Mouse (Mus musculus): ENCODE measurements around the gene Dok3. TPM values are rescaled to one million over a fixed set of nuclear protein-coding genes. Genes with fewer than 3 reads are reported as not detected.

The Dok3 gene
- total and polyA plus RNA-seq, 2 experiments from 2014 or later = 0.82 to 4.8 TPM

- Histone ChIP-seq H3K36me3 (ENCODE audit: insufficient read depth) (no peaks in the 10 kb centered on the region), H3K4me2 (ENCODE audit: low read depth) (no peak overlapping the region), H3K9ac (no peak overlapping the region), H3K4me3 (ENCODE audit: low read depth, low read length) (no peak overlapping the region), H3K27ac (ENCODE audit: low read depth, low read length) (no peak overlapping the region), H3K9me3 (ENCODE audit: low read length) (no peaks in the 10 kb centered on the region), H3K4me1 (ENCODE audit: insufficient read depth) (no peaks in the 10 kb centered on the region), H3K27me3 (ENCODE audit: insufficient read depth, low read length) (no peaks in the 10 kb centered on the region)
- ATAC-seq = no peak
- TF ChIP-seq CTCF (IDR thresholded peaks at IDR 0.05; ENCODE audit: low read depth) = no peak
- 75% methylated on average over 4 of the region's 4 CpGs for WGBS
- DNase-seq = no peak
Measured at GRCm38 (mm10) chr13:55519606-55520005, 9.5 kb downstream of the Dok3 start.

DNA sequence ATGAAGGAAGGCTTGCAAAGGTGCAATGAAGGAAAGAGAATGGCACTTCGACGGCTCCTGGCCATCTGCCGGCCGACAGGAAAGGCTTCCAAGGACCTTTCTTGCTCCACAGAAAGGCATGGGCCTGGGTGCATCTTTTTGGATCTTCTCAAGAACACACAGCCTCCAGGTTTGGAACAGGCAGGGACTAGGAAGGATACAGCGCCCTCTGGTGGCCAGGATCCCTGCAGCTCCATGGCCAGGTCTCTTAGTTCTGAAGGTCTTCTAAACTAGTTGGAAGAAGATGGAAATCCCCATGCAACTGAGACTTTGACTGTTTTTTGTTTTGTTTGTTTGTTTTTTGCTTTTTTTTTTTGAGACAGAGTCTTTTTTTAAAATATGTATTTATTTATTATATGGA, 12.1 kb downstream of the Dok3 start:
- WGBS = 2% methylated on average over 5 of the region's 5 CpGs
- Histone ChIP-seq H3K4me3 (ENCODE audit: low read depth, low read length) (no peak overlapping the region), H3K4me1 (ENCODE audit: insufficient read depth) (peaks cover 7% of the 10 kb centered on the region; the same call in 1 of the 2 replicates), H3K27me3 (ENCODE audit: insufficient read depth, low read length) (no peaks in the 10 kb centered on the region), H3K9me3 (ENCODE audit: low read length) (no peaks in the 10 kb centered on the region), H3K9ac (no peak overlapping the region), H3K36me3 (ENCODE audit: insufficient read depth) (no peaks in the 10 kb centered on the region), H3K27ac (ENCODE audit: low read depth, low read length) (no peak overlapping the region), H3K4me2 (ENCODE audit: low read depth) (no peak overlapping the region)
- ATAC-seq = peak; percentile 49; the same call in 1 of the 2 replicates
- peak; percentile 92 for DNase-seq
- peak; percentile 96 for TF ChIP-seq CTCF (IDR thresholded peaks at IDR 0.05; ENCODE audit: low read depth)

- WGBS = 36% methylated on average over 9 of the region's 9 CpGs
- peak overlapping the region; percentile 79; the same call in 1 of the 2 replicates for H3K9ac ChIP-seq
- peak overlapping the region; percentile 91 for H3K4me2 ChIP-seq (ENCODE audit: low read depth)
- H3K36me3 ChIP-seq (ENCODE audit: insufficient read depth) = peaks cover 12% of the 10 kb centered on the region
- DNase-seq = no peak
- no peak for ATAC-seq
- peaks cover 20% of the 10 kb centered on the region; the same call in 1 of the 2 replicates for H3K4me1 ChIP-seq (ENCODE audit: insufficient read depth)
- H3K27me3 ChIP-seq (ENCODE audit: insufficient read depth, low read length) = no peaks in the 10 kb centered on the region
- no peaks in the 10 kb centered on the region for H3K9me3 ChIP-seq (ENCODE audit: low read length)
- no peak for TF ChIP-seq CTCF (IDR thresholded peaks at IDR 0.05; ENCODE audit: low read depth)
- H3K27ac ChIP-seq (ENCODE audit: low read depth, low read length) = 0 out of 2 replicates have a peak overlapping the region, but pooled peaks have one; percentile 35
- H3K4me3 ChIP-seq (ENCODE audit: low read depth, low read length) = peak overlapping the region; percentile 82
Measured at GRCm38 (mm10) chr13:55513828-55514227, 15.3 kb downstream of the Dok3 start.

DNA sequence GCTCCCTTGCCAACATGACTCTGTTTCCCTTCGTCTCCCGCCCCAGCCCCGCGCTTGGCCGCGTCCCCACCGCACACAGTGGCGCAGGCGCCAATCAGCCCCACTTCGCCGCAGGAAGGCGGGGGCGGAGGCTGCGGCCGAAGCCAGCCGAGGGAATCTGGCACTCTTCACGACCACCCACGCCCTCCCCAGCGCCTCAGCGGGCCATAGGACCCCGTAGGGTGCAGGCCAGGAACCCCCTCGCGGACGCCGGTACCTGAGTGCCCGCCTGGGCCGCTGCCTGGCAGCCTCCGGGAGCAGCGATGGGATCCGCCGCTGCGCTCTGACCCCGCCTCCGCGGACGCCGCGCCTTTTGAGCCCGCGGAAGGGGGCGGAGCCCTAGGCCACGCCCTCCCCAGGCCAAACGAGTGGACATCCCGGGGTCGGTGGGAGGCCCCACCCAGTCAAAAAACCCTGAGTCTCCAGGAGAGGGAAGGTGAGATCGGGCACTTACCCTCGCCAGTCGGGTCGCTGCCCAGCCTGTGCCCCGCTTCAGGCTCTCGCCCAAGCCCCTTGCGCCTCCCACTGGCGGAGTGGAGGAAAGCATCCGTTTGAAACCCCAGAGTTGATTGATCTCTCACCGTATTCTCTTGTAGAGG, 15.9 kb downstream of the Dok3 start, which contains the start of gene Pdlim7:
TSS of gene Pdlim7 (minus strand) at position 566 of the 638 bp plus-strand sequence.
- TF ChIP-seq CTCF (IDR thresholded peaks at IDR 0.05; ENCODE audit: low read depth) = peak; percentile 91
- Histone ChIP-seq H3K9ac (peak within 1 kb of the TSS; percentile 79), H3K36me3 (ENCODE audit: insufficient read depth) (peaks cover 17% of the 10 kb centered on the region), H3K4me1 (ENCODE audit: insufficient read depth) (peaks cover 20% of the 10 kb centered on the region; the same call in 1 of the 2 replicates), H3K27me3 (ENCODE audit: insufficient read depth, low read length) (no peaks in the 10 kb centered on the region), H3K4me2 (ENCODE audit: low read depth) (peak within 1 kb of the TSS; percentile 91), H3K9me3 (ENCODE audit: low read length) (no peaks in the 10 kb centered on the region), H3K27ac (ENCODE audit: low read depth, low read length) (peak within 1 kb of the TSS; percentile 80), H3K4me3 (ENCODE audit: low read depth, low read length) (peak within 1 kb of the TSS; percentile 82)
- peak; percentile 89 for DNase-seq
- under 1% methylated on average over 52 of the region's 55 CpGs for WGBS
- peak; percentile 80 for ATAC-seq

- no peaks in the 10 kb centered on the region for H3K27me3 ChIP-seq (ENCODE audit: insufficient read depth, low read length)
- H3K4me2 ChIP-seq (ENCODE audit: low read depth) = peak overlapping the region; percentile 91
- H3K9me3 ChIP-seq (ENCODE audit: low read length) = no peaks in the 10 kb centered on the region
- H3K27ac ChIP-seq (ENCODE audit: low read depth, low read length) = peak overlapping the region; percentile 80; the same call in 1 of the 2 replicates
- DNase-seq (peak; percentile 46), ATAC-seq (peak; percentile 33)
- WGBS = 4% methylated on average over 25 of the region's 25 CpGs
- peaks cover 20% of the 10 kb centered on the region for H3K36me3 ChIP-seq (ENCODE audit: insufficient read depth)
- H3K4me3 ChIP-seq (ENCODE audit: low read depth, low read length) = peak overlapping the region; percentile 82
- no peak for TF ChIP-seq CTCF (IDR thresholded peaks at IDR 0.05; ENCODE audit: low read depth)
- peak overlapping the region; percentile 79 for H3K9ac ChIP-seq
- H3K4me1 ChIP-seq (ENCODE audit: insufficient read depth) = peaks cover 20% of the 10 kb centered on the region; the same call in 1 of the 2 replicates
Measured at GRCm38 (mm10) chr13:55512379-55513031, 16.6 kb downstream of the Dok3 start.

DNA sequence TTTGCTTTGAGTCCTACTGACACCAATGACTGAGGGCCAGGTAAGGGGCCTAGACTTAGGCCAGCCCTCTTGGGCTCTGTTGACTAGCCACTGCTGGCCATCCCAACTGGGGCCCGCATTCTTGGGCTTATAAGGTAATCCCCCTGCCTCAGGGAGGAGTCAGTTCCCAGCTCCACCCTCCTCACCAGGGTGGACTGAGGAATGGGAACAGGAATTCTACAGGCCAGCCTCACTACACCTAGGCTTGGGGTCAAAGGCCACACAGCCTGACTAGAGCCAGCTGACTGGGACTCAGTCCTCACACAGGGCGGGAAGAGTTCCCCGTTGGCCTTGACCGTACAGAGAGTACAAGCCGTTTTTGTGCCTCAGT, 17.6 kb downstream of the Dok3 start:
- Histone ChIP-seq H3K9me3 (ENCODE audit: low read length) (no peaks in the 10 kb centered on the region), H3K27ac (ENCODE audit: low read depth, low read length) (no peak overlapping the region), H3K4me1 (ENCODE audit: insufficient read depth) (peaks cover 20% of the 10 kb centered on the region; the same call in 1 of the 2 replicates), H3K4me2 (ENCODE audit: low read depth) (peak overlapping the region; percentile 91; the same call in 1 of the 2 replicates), H3K4me3 (ENCODE audit: low read depth, low read length) (no peak overlapping the region), H3K9ac (no peak overlapping the region), H3K36me3 (ENCODE audit: insufficient read depth) (peaks cover 30% of the 10 kb centered on the region), H3K27me3 (ENCODE audit: insufficient read depth, low read length) (no peaks in the 10 kb centered on the region)
- TF ChIP-seq CTCF (IDR thresholded peaks at IDR 0.05; ENCODE audit: low read depth) = no peak
- no peak for ATAC-seq
- WGBS = 39% methylated on average over 5 of the region's 5 CpGs
- no peak for DNase-seq
